Mouse (Mus musculus): ENCODE data around the gene Rbm47.

GRCm38 (mm10) chr5:66062930-66063220 lies 110.0 kb downstream of the Rbm47 start:
- TF ChIP-seq CTCF (conservative IDR thresholded peaks at IDR 0.05; ENCODE audit: insufficient read depth, insufficient read length, low read depth, low read length) = no peak
- TF ChIP-seq POLR2A (IDR thresholded peaks at IDR 0.05; ENCODE audit: low read depth, low read length) = no peak

All from kidney, adult 2 months (tissue).